8 mouse cellular contexts compared by ENCODE assay signal in the genomic region with DNA sequence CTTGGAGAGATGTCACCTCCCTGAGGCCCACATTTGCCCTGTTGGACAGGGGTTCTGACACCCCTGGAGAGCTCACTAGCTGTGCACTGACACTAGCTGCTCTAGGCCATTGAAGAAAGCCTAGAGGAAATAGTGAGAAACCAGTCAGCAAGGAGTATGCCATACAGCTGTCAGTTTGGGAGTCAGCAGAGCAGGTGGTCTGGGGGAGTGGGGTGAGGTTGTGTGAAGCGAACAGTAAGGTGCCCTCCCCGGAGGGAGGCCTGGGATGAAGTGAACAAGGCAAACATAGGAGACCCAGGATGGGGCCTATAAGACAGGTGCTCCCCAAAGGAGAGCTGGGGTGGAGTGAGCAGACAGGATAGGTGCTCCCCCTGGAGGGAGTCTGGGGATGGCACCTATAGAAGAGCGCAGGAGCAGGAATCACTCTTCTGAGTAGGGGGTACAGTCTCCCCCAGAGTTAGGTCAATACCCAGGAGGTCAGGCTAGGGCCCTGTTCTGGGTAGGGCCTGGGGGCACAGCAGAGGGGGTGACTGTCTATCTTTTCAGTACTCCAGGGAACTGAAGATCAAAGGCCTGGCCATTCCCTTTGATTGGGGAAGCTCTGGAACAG.
DNase-seq lines count a peak whose midpoint lies in the region.

No protein-coding gene starts in this region.

- 68% methylated on average over 3 of the region's 3 CpGs for WGBS in limb, embryonic 10.5 days

- DNase-seq in kidney, adult 18-20 months = peak; percentile 26
- no peak for DNase-seq in kidney, postnatal 14 days
- peak; percentile 27 for DNase-seq in right cerebral cortex, postnatal 25 days
- no peak for DNase-seq in right cerebral cortex, postnatal 4 days
- DNase-seq in limb, embryonic 10.5 days (ENCODE audit: low spot score) = no peak
- DNase-seq in thymus, postnatal 36 days = peak; percentile 12 to 27
- no peak for DNase-seq in urinary bladder, adult 18-20 months (ENCODE audit: low spot score in 2 of 2)
- DNase-seq in ovary, postnatal 14 days (ENCODE audit: low spot score) = no peak

- H3K27me3 ChIP-seq in limb, embryonic 10.5 days (ENCODE audit: low read depth, poor library complexity, severe bottlenecking) = no peaks in the 10 kb centered on the region

- H3K4me3 ChIP-seq in limb, embryonic 10.5 days = no peak overlapping the region

- 0 out of 2 replicates have a peak overlapping the region, but pooled peaks have one; percentile 46 for H3K27ac ChIP-seq in limb, embryonic 10.5 days

- no peaks in the 10 kb centered on the region for H3K36me3 ChIP-seq in limb, embryonic 10.5 days

- no peaks in the 10 kb centered on the region for H3K9me3 ChIP-seq in limb, embryonic 10.5 days (replicated peaks)

- H3K4me1 ChIP-seq in limb, embryonic 10.5 days = peaks cover 57% of the 10 kb centered on the region

Comparison
In these comparisons a context has a peak if more than half of its experiments do, and no peak if none do; other contexts are left out.
1. DNase-seq: peak in kidney, adult 18-20 months (single experiment), right cerebral cortex, postnatal 25 days (single experiment) and thymus, postnatal 36 days (2 of 2); none in kidney, postnatal 14 days (single experiment), right cerebral cortex, postnatal 4 days (single experiment), limb, embryonic 10.5 days (single experiment), urinary bladder, adult 18-20 months (0 of 2) and ovary, postnatal 14 days (single experiment).